In the genomic region with DNA sequence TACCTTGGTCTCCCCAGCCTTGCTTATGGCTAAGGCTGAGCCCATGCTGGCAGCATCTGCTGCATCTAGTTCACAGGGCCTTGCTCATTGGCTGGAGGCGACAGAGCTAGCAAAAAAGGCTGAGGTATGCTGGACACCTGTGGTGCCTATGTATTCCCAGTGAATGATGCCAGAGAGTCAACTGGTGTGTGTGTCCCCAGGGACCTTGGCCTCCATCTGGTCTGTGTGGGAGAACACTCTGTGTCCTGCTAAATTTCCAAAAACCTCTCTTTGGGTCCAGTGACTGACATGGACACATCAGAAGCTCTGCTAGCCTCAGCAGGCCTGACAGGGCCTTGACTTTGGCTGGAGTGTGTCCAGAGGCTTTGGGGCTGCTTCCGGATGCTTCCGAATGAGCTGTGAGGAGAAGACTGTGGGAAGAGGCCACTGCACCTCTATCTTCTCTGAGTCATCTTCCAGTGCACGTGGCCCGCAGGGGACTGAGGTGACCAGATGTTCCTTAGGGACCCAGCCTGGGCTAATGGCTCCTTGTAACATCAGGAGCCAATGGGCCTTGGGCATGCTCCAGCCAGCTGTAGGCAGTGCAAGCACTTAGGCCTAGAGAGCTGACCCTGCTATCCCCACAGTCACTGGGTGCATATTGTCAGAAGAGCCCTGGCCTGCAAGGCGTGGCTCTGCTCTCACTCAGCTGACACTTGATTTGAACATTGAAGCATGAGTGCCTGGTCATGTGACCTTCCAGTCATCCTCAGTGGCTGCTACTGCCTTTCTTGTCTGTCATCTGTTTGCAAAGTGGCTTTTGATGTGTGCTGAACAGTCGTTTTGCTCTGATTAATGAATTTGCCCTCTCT, we compare ENCODE assay signal across 18 mouse cellular contexts.
DNase-seq lines count a peak whose midpoint lies in the region; ATAC-seq lines count a peak whose summit lies in the region.
"Had no signal": no experiment of that assay in that cellular context is flagged by ENCODE, and none has a peak within 500 bp of the region (broad histone marks: within the 10 kb centered on the region; RNA-seq: fewer than 3 reads in every experiment).

No protein-coding gene starts in this region.

- H3K27ac ChIP-seq in intestine, embryonic 15.5 days, result no peak overlapping the region
- no peak overlapping the region for H3K27ac ChIP-seq in kidney, embryonic 14.5 days (ENCODE audit: low read depth, low read length)
- H3K27ac ChIP-seq: heart, embryonic 15.5 days; layer of hippocampus, adult 2 months; left cerebral cortex, adult 2 months; lung, embryonic 15.5 days had no signal

- H3K4me1 ChIP-seq in intestine, embryonic 15.5 days (replicated peaks), result no peaks in the 10 kb centered on the region
- H3K4me1 ChIP-seq in kidney, embryonic 14.5 days (ENCODE audit: control insufficient read depth, insufficient read depth, low read length), result no peaks in the 10 kb centered on the region
- H3K4me1 ChIP-seq: heart, embryonic 15.5 days; lung, embryonic 15.5 days had no signal

- peak; percentile 28 for DNase-seq in heart, adult 8-10 months (ENCODE audit: low spot score)
- DNase-seq in heart, postnatal 14 days, result no peak
- DNase-seq in cerebellum, adult 18-20 months, result peak; percentile 44 to 49
- peak; percentile 44 to 55 for DNase-seq in cerebellum, postnatal 25 days
- peak; percentile 47 for DNase-seq in lung, postnatal 10 days
- no peak for DNase-seq in ovary, postnatal 14 days (ENCODE audit: low spot score)
- DNase-seq: kidney, adult 8-10 months; midbrain, embryonic 14.5 days; spleen, adult 18-20 months; thymus, postnatal 4 days had no signal

- no peaks in the 10 kb centered on the region for H3K36me3 ChIP-seq in intestine, embryonic 15.5 days
- H3K36me3 ChIP-seq in kidney, embryonic 14.5 days (ENCODE audit: control insufficient read depth, insufficient read depth, low read length), result no peaks in the 10 kb centered on the region
- H3K36me3 ChIP-seq: heart, embryonic 15.5 days; lung, embryonic 15.5 days had no signal

- no peak overlapping the region for H3K4me3 ChIP-seq in intestine, embryonic 15.5 days (replicated peaks)
- no peak overlapping the region for H3K4me3 ChIP-seq in kidney, embryonic 14.5 days (ENCODE audit: low read length)
- H3K4me3 ChIP-seq: heart, embryonic 15.5 days; layer of hippocampus, adult 2 months; left cerebral cortex, adult 2 months; lung, embryonic 15.5 days had no signal

- ATAC-seq in intestine, embryonic 15.5 days, result no peak
- no peak for ATAC-seq in kidney, embryonic 14.5 days (ENCODE audit: low FRiP score, low TSS enrichment)
- ATAC-seq: activated CD4-positive, CD25-positive, alpha-beta regulatory T cell, adult 4 months; hindbrain, embryonic 16.5 days had no signal

- no peaks in the 10 kb centered on the region for H3K27me3 ChIP-seq in intestine, embryonic 15.5 days (replicated peaks)
- no peaks in the 10 kb centered on the region for H3K27me3 ChIP-seq in kidney, embryonic 14.5 days (ENCODE audit: control insufficient read depth, insufficient read depth, low read length)
- H3K27me3 ChIP-seq: lung, embryonic 15.5 days had no signal

- H3K9ac ChIP-seq in intestine, embryonic 15.5 days, result no peak overlapping the region
- no peak overlapping the region for H3K9ac ChIP-seq in kidney, embryonic 14.5 days (ENCODE audit: low read depth, low read length)
- H3K9ac ChIP-seq: heart, embryonic 15.5 days; lung, embryonic 15.5 days had no signal

- WGBS in intestine, embryonic 15.5 days, result 70% methylated on average over 7 of the region's 7 CpGs
- 80% methylated on average over 7 of the region's 7 CpGs for WGBS in kidney, embryonic 14.5 days

- no peak overlapping the region for H3K4me2 ChIP-seq in intestine, embryonic 15.5 days (replicated peaks)
- no peak overlapping the region for H3K4me2 ChIP-seq in kidney, embryonic 14.5 days (replicated peaks; ENCODE audit: low read depth, low read length)
- H3K4me2 ChIP-seq: heart, embryonic 15.5 days; lung, embryonic 15.5 days had no signal

- intact Hi-C loops in heart, postnatal 14 days (cut with DNase I), result loop anchor here (10.0 kb wide), 1 partner anchor 338 kb away; no protein-coding TSS in a partner anchor

- no peaks in the 10 kb centered on the region for H3K9me3 ChIP-seq in intestine, embryonic 15.5 days
- no peaks in the 10 kb centered on the region for H3K9me3 ChIP-seq in kidney, embryonic 14.5 days (ENCODE audit: control insufficient read depth, low read length)
- H3K9me3 ChIP-seq: heart, embryonic 15.5 days; lung, embryonic 15.5 days had no signal

Comparison
In these comparisons a context has a peak if more than half of its experiments do, and no peak if none do; other contexts are left out.
1. DNase-seq: peak in heart, adult 8-10 months (single experiment), cerebellum, adult 18-20 months (2 of 2), cerebellum, postnatal 25 days (2 of 2) and lung, postnatal 10 days (single experiment); none in heart, postnatal 14 days (0 of 2) and ovary, postnatal 14 days (single experiment).